Mouse (Mus musculus) lung, adult 2 months (tissue): ENCODE results near the gene Fip1l1.

Experiments
- CTCF ChIP-seq: fragments of 200-500 bp; IDR thresholded peaks from 2 replicates; pipeline ENCODE4 v1.5.1; 2011; ENCODE audit warnings: mild to moderate bottlenecking, low read length, control low read depth; ENCODE audit not compliant: insufficient read depth
- POLR2A ChIP-seq: fragments of 200-500 bp; IDR thresholded peaks from 2 replicates; pipeline ENCODE4 v1.6.1; 2011; ENCODE audit warnings: low read depth, mild to moderate bottlenecking, control low read depth, low read length, borderline replicate concordance; ENCODE audit errors: extremely low read depth

- TF ChIP-seq CTCF = 0 out of 2 replicates have a peak, but pooled peaks have one; percentile 13
- TF ChIP-seq POLR2A = no peak
Observed at GRCm38 (mm10) chr5:74618573-74619059, 83.4 kb downstream of the Fip1l1 start.
